Mouse (Mus musculus) midbrain, postnatal 0 days (tissue): Measurements from ENCODE around the gene Aes. TPM values are rescaled to one million over a fixed set of nuclear protein-coding genes. Genes with fewer than 3 reads are reported as not detected.

Experiments
- ATAC-seq: fragments of 200-750 bp; cut with Nextera tagmentation; 2 replicates; pipeline ENCODE4 v1.8.0; 2017; ENCODE audit warnings: moderate number of reproducible peaks, mild to moderate bottlenecking, moderate TSS enrichment, moderate library complexity; ENCODE audit not compliant: low FRiP score
- DNase-seq: peaks from one replicate; pipeline ENCODE4 v3.0.0-alpha.2; 2015; ENCODE audit warnings: low spot score
- H3K27ac ChIP-seq: fragments of 300-500 bp; sonication (generic); 2 replicates; pipeline ENCODE4 v1.5.1; 2014; ENCODE audit warnings: low read depth, mild to moderate bottlenecking, low read length, mixed read lengths
- H3K27me3 ChIP-seq: fragments of 300-500 bp; sonication (generic); 2 replicates; pipeline ENCODE4 v1.6.1; 2014; ENCODE audit warnings: low read length, control low read depth, mixed read lengths; ENCODE audit not compliant: insufficient read depth
- H3K36me3 ChIP-seq: fragments of 300-500 bp; sonication (generic); 2 replicates; pipeline ENCODE4 v1.6.1; 2014; ENCODE audit warnings: low read length, control low read depth, mixed read lengths; ENCODE audit not compliant: insufficient read depth
- H3K4me1 ChIP-seq: fragments of 300-500 bp; sonication (generic); 2 replicates; pipeline ENCODE4 v1.6.1; 2014; ENCODE audit warnings: mild to moderate bottlenecking, control low read depth, antibody characterized with exemption, low read length, mixed read lengths; ENCODE audit not compliant: insufficient read depth
- H3K4me2 ChIP-seq: fragments of 300-500 bp; sonication (generic); 2 replicates; pipeline ENCODE4 v1.6.1; 2014; ENCODE audit warnings: low read depth, mild to moderate bottlenecking, low read length, mixed read lengths; ENCODE audit not compliant: poor library complexity, severe bottlenecking
- H3K4me3 ChIP-seq: fragments of 300-500 bp; sonication (generic); 2 replicates; pipeline ENCODE4 v1.5.1; 2014; ENCODE audit warnings: low read depth, mild to moderate bottlenecking, low read length, moderate library complexity
- H3K9ac ChIP-seq: fragments of 300-500 bp; sonication (generic); replicated peaks from 2 replicates; pipeline ENCODE4 v1.6.1; 2014; ENCODE audit warnings: mild to moderate bottlenecking, low read length, moderate library complexity, mixed read lengths; ENCODE audit not compliant: poor library complexity, severe bottlenecking
- H3K9me3 ChIP-seq: fragments of 300-500 bp; sonication (generic); 2 replicates; pipeline ENCODE4 v1.6.1; 2016; ENCODE audit warnings: low read length, control low read depth
- CTCF ChIP-seq: IDR thresholded peaks from 2 replicates; pipeline ENCODE4 v1.5.1; 2016; ENCODE audit warnings: antibody characterized with exemption, mild to moderate bottlenecking
- WGBS: fragments of 180-500 bp; shearing (Covaris S2); extraction: QIAGEN DNeasy Blood & Tissue Kit; methylation state at CpG from one replicate; pipeline ENCODE4 v1.1.7; 2014; 5-methylcytosine and 5-hydroxymethylcytosine counted together
- polyA plus RNA-seq: library from polyadenylated mRNA; unstranded; fragments of >200 nt; fragmentation: Nextera tagmentation; extraction: Ambion mirVana; gene quantifications from 2 replicates; pipeline ENCODE4 v1.2.1, GENCODE M21; 2015
- total RNA-seq: library from RNA; depleted of rRNA; stranded (reverse); fragments of >200 nt; gene quantifications from 2 replicates; pipeline ENCODE4 v1.2.3, GENCODE M21; 2014

The Aes gene
- total and polyA plus RNA-seq, 2 experiments from 2014 or later, result 662 to 805 TPM

DNA sequence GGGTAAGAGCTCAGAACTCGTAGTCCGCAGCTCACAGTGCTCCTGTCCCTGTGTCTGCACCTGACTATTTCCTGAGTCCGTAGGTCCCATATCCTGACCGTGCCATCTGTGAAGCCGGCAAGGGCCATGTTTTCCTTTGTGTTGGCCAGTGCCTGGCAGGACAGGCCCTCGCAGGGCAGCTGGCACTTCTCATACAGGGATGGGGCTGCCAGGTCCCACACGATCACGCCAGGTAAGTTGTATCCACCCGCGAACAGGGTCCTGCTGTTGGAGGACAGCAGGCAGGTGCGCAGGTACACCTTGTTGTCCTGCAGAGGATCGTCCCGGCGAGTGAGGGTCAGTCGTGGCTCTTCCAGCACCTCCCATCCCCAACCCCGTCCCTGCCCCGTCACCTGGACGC, 34.6 kb downstream of the Aes start:
- peaks cover 26% of the 10 kb centered on the region for H3K27me3 ChIP-seq
- no peak overlapping the region for H3K4me2 ChIP-seq
- no peaks in the 10 kb centered on the region for H3K9me3 ChIP-seq
- H3K36me3 ChIP-seq, result peaks cover 2% of the 10 kb centered on the region; the same call in 1 of the 2 replicates
- DNase-seq (no peak), ATAC-seq (no peak)
- peaks cover 18% of the 10 kb centered on the region; the same call in 1 of the 2 replicates for H3K4me1 ChIP-seq
- WGBS, result 85% methylated on average over 18 of the region's 18 CpGs
- TF ChIP-seq CTCF, result no peak
- H3K9ac ChIP-seq, result no peak overlapping the region
- no peak overlapping the region for H3K27ac ChIP-seq
- H3K4me3 ChIP-seq, result no peak overlapping the region

DNA sequence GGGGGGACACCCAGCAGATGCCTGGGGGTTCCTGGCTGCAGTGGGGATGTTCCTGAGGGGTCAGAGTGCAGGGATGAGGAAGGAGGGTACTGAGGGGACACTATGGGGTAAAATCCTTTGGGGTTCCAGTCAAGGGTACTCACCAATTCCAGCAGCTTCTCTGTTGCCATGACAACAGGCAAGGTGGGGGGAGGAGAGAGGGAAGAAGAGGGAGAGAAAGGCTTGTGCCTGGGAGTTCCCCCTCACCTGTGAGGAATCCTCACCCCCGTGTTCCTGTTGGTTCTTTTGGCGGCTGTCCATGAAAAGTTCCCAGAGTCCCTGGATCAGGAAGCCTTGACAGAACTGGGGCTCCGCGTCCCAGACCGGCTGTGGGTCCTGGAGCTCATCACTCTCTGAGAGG, 36.3 kb downstream of the Aes start:
- 45% methylated on average over 5 of the region's 5 CpGs for WGBS
- no peak for DNase-seq
- no peaks in the 10 kb centered on the region for H3K36me3 ChIP-seq
- no peak for ATAC-seq
- H3K4me3 ChIP-seq, result no peak overlapping the region
- TF ChIP-seq CTCF, result no peak
- peaks cover 19% of the 10 kb centered on the region; the same call in 1 of the 2 replicates for H3K4me1 ChIP-seq
- H3K9me3 ChIP-seq, result no peaks in the 10 kb centered on the region
- H3K27ac ChIP-seq, result no peak overlapping the region
- H3K9ac ChIP-seq, result no peak overlapping the region
- H3K4me2 ChIP-seq, result no peak overlapping the region
- H3K27me3 ChIP-seq, result peaks cover 26% of the 10 kb centered on the region

- DNase-seq (peak; percentile 36), ATAC-seq (no peak)
- Histone ChIP-seq H3K4me1 (peaks cover 21% of the 10 kb centered on the region; the same call in 1 of the 2 replicates), H3K27ac (no peak overlapping the region), H3K4me2 (peak overlapping the region; percentile 28; the same call in 1 of the 2 replicates), H3K27me3 (peaks cover 26% of the 10 kb centered on the region), H3K9me3 (no peaks in the 10 kb centered on the region), H3K4me3 (no peak overlapping the region), H3K36me3 (no peaks in the 10 kb centered on the region), H3K9ac (no peak overlapping the region)
- no peak for TF ChIP-seq CTCF
- WGBS, result 3% methylated on average over 10 of the region's 10 CpGs
Observed at GRCm38 (mm10) chr10:81596611-81597010, 37.3 kb downstream of the Aes start.

GRCm38 (mm10) chr10:81597137-81597950, 38.1 kb downstream of the Aes start:
- Histone ChIP-seq H3K9ac (no peak overlapping the region; the same call in 1 of the 2 replicates), H3K36me3 (no peaks in the 10 kb centered on the region), H3K4me2 (0 out of 2 replicates have a peak overlapping the region, but pooled peaks have one; percentile 28), H3K4me1 (peaks cover 21% of the 10 kb centered on the region; the same call in 1 of the 2 replicates), H3K27ac (no peak overlapping the region; the same call in 1 of the 2 replicates), H3K4me3 (no peak overlapping the region), H3K27me3 (peaks cover 26% of the 10 kb centered on the region), H3K9me3 (no peaks in the 10 kb centered on the region)
- WGBS, result 10% methylated on average over 11 of the region's 12 CpGs
- TF ChIP-seq CTCF, result no peak
- ATAC-seq, result no peak; the same call in 1 of the 2 replicates
- DNase-seq, result peak; percentile 77

DNA sequence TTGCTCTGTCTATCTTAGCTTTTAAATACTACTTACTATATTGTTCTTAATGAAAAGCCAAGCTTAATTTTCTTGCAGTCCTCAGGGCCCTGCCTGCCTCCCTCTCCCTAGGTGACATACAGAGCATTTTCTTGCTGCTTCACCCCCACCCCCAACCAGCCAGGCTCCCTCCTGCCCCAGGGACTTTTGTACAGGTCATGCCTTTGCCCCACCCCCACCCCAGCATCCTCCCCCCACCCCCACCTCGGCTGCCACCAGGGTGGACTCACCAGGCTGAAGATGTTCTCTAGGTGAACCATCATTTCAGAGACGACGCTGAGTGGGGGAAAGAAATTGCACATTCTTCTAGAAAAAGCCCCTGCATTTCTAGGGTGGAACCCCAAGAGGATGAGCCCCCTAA, 39.1 kb downstream of the Aes start:
- peaks cover 21% of the 10 kb centered on the region; the same call in 1 of the 2 replicates for H3K4me1 ChIP-seq
- peaks cover 18% of the 10 kb centered on the region for H3K27me3 ChIP-seq
- DNase-seq (no peak), ATAC-seq (no peak)
- no peak overlapping the region for H3K4me2 ChIP-seq
- TF ChIP-seq CTCF, result no peak
- 45% methylated on average over 3 of the region's 3 CpGs for WGBS
- H3K36me3 ChIP-seq, result no peaks in the 10 kb centered on the region
- H3K4me3 ChIP-seq, result no peak overlapping the region
- no peak overlapping the region for H3K27ac ChIP-seq
- no peaks in the 10 kb centered on the region for H3K9me3 ChIP-seq
- no peak overlapping the region for H3K9ac ChIP-seq

- no peak overlapping the region for H3K27ac ChIP-seq
- H3K9ac ChIP-seq, result no peak overlapping the region
- H3K4me1 ChIP-seq, result peaks cover 21% of the 10 kb centered on the region; the same call in 1 of the 2 replicates
- H3K36me3 ChIP-seq, result no peaks in the 10 kb centered on the region
- 72% methylated on average over 6 of the region's 6 CpGs for WGBS
- H3K4me2 ChIP-seq, result no peak overlapping the region
- TF ChIP-seq CTCF, result no peak
- H3K9me3 ChIP-seq, result no peaks in the 10 kb centered on the region
- no peak for ATAC-seq
- DNase-seq, result no peak
- no peak overlapping the region for H3K4me3 ChIP-seq
- H3K27me3 ChIP-seq, result peaks cover 17% of the 10 kb centered on the region; the same call in 1 of the 2 replicates
Observed at GRCm38 (mm10) chr10:81598871-81599270, 39.6 kb downstream of the Aes start.
